Mouse (Mus musculus): ENCODE measurements around the gene Art1.

Gene Art1

GRCm38 (mm10) chr7:102106700-102107141 lies 5.2 kb downstream of the Art1 start:
- in situ Hi-C loops (cut with MboI, MseI) = no loop called here

- in situ Hi-C loops (cut with MboI, MseI) = no loop called here
Measured at GRCm38 (mm10) chr7:102108206-102108605, 6.7 kb downstream of the Art1 start.

GRCm38 (mm10) chr7:102109171-102109570 lies 7.6 kb downstream of the Art1 start, which contains the start of gene Art5:
Gene Art5 (minus strand): TSS chr7:102109489.
- in situ Hi-C loops (cut with MboI, MseI) = no loop called here

DNA sequence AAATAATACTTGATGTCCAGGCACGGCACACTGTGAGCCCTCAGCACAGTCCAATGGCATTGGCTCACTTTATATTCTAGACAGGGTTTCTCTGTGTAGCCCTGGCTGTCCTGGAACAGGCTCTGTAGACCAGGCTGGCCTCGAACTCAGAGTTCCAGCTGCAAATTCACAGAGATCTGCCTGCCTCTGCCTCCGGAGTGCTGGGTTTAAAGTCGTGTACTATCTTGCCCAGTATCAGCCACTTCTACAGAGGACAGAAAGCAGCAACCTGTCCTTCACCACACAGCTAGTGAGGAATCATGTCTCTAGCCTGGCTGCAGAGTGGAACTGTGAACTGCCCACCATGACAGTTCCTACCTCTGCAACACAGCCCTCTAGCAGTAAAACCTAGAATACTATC lies 8.2 kb downstream of the Art1 start:
- in situ Hi-C loops (cut with MboI, MseI) = loop anchor here (5.0 kb wide), 1 partner anchor 72 kb away; no protein-coding TSS in a partner anchor

DNA sequence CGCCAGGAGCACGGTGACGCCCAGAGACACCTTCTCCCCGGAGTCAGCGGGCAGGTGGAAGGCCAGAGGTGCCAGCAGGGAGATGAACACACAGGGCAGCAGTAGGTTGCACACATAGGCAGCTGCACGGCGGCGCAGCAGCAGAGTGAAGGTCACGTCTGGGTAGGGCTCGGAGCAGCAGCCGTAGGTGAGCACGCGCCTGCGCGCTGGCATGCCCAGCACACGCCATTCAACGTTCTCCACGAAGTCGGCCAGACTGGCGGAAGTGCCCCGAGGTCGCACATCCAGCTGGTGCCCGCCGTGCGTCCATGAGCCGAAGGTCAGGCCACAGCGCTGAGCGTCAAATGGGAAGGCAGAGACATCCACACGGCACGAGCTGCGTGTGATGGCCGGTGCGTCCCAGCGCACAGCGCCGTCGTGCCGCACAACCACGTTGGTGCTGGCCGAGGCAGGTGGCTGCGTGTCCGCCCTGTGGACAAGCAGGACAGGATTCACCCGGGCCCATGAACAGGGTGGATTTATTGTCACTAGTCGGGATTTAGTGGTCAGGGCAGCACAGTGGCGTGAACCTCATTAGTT lies 11.7 kb downstream of the Art1 start:
- in situ Hi-C loops (cut with MboI, MseI) = loop anchor here (5.0 kb wide), 1 partner anchor 76 kb away; no protein-coding TSS in a partner anchor

DNA sequence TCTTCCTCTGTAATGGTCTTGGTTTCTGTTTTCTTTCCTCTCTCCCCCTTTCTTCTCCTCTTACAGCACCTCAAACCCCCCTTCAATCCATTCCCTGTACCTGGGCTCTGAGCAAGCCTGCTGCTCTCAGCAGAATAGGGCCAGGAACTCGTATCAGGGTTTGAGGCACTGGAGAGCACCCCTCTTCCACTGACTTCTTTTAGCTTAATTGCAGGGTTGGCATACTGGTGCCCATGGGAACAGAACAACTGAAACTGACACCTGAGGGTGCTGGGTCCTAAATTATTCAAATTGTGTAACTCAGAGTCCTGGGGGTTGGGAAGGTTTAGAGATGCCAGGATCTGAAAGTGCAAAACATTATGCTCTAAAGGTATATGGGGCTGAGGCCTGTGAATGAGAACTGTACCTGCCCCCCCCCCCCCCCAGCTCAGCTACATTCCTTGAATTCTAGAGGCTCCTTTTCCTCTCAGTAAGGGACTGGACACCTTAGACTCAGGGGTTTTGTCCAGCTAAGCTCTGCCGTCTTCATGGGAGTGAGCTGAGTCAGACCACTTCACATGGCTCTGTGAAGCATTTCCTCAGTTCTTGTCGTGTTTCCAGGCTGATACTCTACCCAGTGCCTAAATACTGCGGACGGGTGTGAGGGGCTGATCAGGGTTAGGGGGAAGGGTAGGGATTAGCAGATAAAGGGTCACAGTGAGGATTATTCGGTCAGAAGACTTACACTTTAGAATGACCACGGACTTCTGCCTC lies 15.2 kb downstream of the Art1 start, which contains the start of gene Chrna10:
TSS of gene Chrna10 (minus strand) at position 250 of the 753 bp plus-strand sequence.
- in situ Hi-C loops (cut with MboI, MseI) = no loop called here

DNA sequence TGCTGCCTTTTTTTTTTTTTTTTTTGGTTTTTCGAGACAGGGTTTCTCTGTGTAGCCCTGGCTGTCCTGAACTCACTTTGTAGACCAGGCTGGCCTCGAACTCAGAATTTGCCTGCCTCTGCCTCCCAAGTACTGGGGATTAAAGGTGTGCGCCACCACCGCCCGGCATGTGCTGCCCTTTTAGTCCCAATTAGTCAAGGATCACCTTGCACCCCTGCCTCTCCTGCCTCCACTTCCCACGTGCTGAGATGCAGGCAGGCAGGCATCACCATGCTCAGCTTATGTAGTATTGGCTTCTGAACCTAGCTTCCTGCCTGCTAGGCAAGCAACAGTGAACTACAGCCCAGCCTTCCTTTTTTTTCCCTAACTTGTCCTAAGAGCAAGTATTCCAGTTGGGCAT lies 15.8 kb downstream of the Art1 start:
- in situ Hi-C loops (cut with MboI, MseI) = no loop called here

DNA sequence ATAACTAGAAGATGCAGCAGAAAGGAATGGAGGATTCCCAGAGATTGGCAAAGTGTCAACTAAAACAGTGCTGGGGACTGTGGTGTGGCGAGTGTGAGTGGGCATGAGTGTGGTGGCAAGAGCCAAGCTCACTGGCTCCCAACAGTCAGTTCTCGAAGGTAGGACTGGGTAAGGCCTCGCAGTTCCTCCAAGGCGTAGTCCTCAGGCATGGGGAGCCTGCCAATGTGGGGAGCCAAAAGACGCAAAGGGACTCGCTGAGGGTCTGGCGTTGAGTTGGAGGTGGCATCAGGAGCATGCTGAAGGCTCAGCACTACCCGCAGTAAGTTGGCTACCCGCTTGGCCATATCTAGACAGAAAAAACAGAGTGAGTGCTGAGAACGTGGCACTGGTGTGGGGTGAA lies 18.8 kb downstream of the Art1 start:
- in situ Hi-C loops (cut with MboI, MseI) = loop anchor here (5.0 kb wide), 1 partner anchor 67 kb away; no protein-coding TSS in a partner anchor

DNA sequence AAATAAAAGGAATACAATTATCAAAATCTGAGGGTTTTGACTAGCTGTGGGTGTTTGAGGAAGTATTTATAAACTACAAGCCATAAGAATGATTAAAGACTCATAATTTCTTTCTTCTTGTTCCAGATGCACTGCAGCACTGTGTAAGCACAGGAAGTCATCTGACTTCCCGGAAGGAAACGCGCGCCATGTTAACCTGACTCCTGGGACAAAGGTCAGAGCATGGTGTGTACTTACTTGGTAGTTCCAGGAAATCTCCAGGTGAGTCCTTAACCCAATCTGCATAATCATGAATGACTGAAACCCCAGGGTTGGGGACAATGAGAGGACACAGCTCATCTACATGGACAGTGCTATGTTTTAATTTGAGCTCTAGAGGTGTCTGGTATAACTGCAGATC lies 30.9 kb downstream of the Art1 start:
- in situ Hi-C loops (cut with MboI, MseI) = loop anchor here (25.0 kb wide), 1 partner anchor 330 kb away; no protein-coding TSS in a partner anchor

GRCm38 (mm10) chr7:102137464-102137863 lies 35.9 kb downstream of the Art1 start:
- in situ Hi-C loops (cut with MboI, MseI) = loop anchor here (25.0 kb wide), 1 partner anchor 325 kb away; no protein-coding TSS in a partner anchor

GRCm38 (mm10) chr7:102137898-102138297 lies 36.4 kb downstream of the Art1 start:
- in situ Hi-C loops (cut with MboI, MseI) = loop anchor here (25.0 kb wide), 1 partner anchor 324 kb away; no protein-coding TSS in a partner anchor

GRCm38 (mm10) chr7:102153691-102154090 lies 52.1 kb downstream of the Art1 start:
- in situ Hi-C loops (cut with MboI, MseI) = no loop called here

Measured in T-helper 2 cell (primary cell).